Mouse (Mus musculus): ENCODE data around the gene Ccser1. TPM values are rescaled to one million over a fixed set of nuclear protein-coding genes. Genes with fewer than 3 reads are reported as not detected.
A peak's percentile ranks its signal among the peaks of the same experiment; 100 is the strongest.

Ccser1 gene
- polyA plus RNA-seq, 1 experiment from 2014 or later, result 6.6 TPM

- H3K27ac ChIP-seq (ENCODE audit: low read depth, low read length), result no peak overlapping the region
- no peaks in the 10 kb centered on the region for H3K36me3 ChIP-seq (ENCODE audit: control insufficient read depth, insufficient read depth)
- no peak overlapping the region for H3K4me3 ChIP-seq (ENCODE audit: low read depth, low read length)
- ATAC-seq, result no peak
- H3K27me3 ChIP-seq (replicated peaks; ENCODE audit: control insufficient read depth, insufficient read depth, low read length), result no peaks in the 10 kb centered on the region
- no peak overlapping the region for H3K9ac ChIP-seq (ENCODE audit: low read depth, low read length)
- no peak overlapping the region for H3K4me2 ChIP-seq (replicated peaks; ENCODE audit: low read depth)
- no peaks in the 10 kb centered on the region for H3K9me3 ChIP-seq (ENCODE audit: control insufficient read depth)
- no peaks in the 10 kb centered on the region for H3K4me1 ChIP-seq (replicated peaks; ENCODE audit: control insufficient read depth, insufficient read depth, low read length)
- TF ChIP-seq CTCF (IDR thresholded peaks at IDR 0.05; ENCODE audit: low read depth), result no peak
Observed at GRCm38 (mm10) chr6:61155718-61156117, 24.4 kb upstream of the Ccser1 start.

GRCm38 (mm10) chr6:61162117-61162516, 18.0 kb upstream of the Ccser1 start:
- no peak overlapping the region for H3K4me2 ChIP-seq (replicated peaks; ENCODE audit: low read depth)
- no peaks in the 10 kb centered on the region for H3K4me1 ChIP-seq (replicated peaks; ENCODE audit: control insufficient read depth, insufficient read depth, low read length)
- no peaks in the 10 kb centered on the region for H3K27me3 ChIP-seq (replicated peaks; ENCODE audit: control insufficient read depth, insufficient read depth, low read length)
- no peak for TF ChIP-seq CTCF (IDR thresholded peaks at IDR 0.05; ENCODE audit: low read depth)
- H3K9me3 ChIP-seq (ENCODE audit: control insufficient read depth), result no peaks in the 10 kb centered on the region
- H3K36me3 ChIP-seq (ENCODE audit: control insufficient read depth, insufficient read depth), result no peaks in the 10 kb centered on the region
- H3K9ac ChIP-seq (ENCODE audit: low read depth, low read length), result no peak overlapping the region
- H3K27ac ChIP-seq (ENCODE audit: low read depth, low read length), result no peak overlapping the region
- no peak overlapping the region for H3K4me3 ChIP-seq (ENCODE audit: low read depth, low read length)
- ATAC-seq, result no peak

GRCm38 (mm10) chr6:61166891-61167290, 13.2 kb upstream of the Ccser1 start:
- Histone ChIP-seq H3K4me3 (ENCODE audit: low read depth, low read length) (no peak overlapping the region), H3K9ac (ENCODE audit: low read depth, low read length) (no peak overlapping the region), H3K4me1 (replicated peaks; ENCODE audit: control insufficient read depth, insufficient read depth, low read length) (no peaks in the 10 kb centered on the region), H3K27me3 (replicated peaks; ENCODE audit: control insufficient read depth, insufficient read depth, low read length) (no peaks in the 10 kb centered on the region), H3K36me3 (ENCODE audit: control insufficient read depth, insufficient read depth) (no peaks in the 10 kb centered on the region), H3K9me3 (ENCODE audit: control insufficient read depth) (no peaks in the 10 kb centered on the region), H3K27ac (ENCODE audit: low read depth, low read length) (no peak overlapping the region), H3K4me2 (replicated peaks; ENCODE audit: low read depth) (no peak overlapping the region)
- no peak for ATAC-seq
- TF ChIP-seq CTCF (IDR thresholded peaks at IDR 0.05; ENCODE audit: low read depth), result no peak
- 87% methylated on average over 1 of the region's 1 CpGs for WGBS

GRCm38 (mm10) chr6:61176126-61176525, 4.0 kb upstream of the Ccser1 start:
- no peak for TF ChIP-seq CTCF (IDR thresholded peaks at IDR 0.05; ENCODE audit: low read depth)
- ATAC-seq, result no peak
- no peak overlapping the region for H3K4me2 ChIP-seq (replicated peaks; ENCODE audit: low read depth)
- no peak overlapping the region for H3K4me3 ChIP-seq (ENCODE audit: low read depth, low read length)
- H3K9ac ChIP-seq (ENCODE audit: low read depth, low read length), result no peak overlapping the region
- H3K27me3 ChIP-seq (replicated peaks; ENCODE audit: control insufficient read depth, insufficient read depth, low read length), result no peaks in the 10 kb centered on the region
- no peak overlapping the region for H3K27ac ChIP-seq (ENCODE audit: low read depth, low read length)
- 92% methylated on average over 1 of the region's 1 CpGs for WGBS
- no peaks in the 10 kb centered on the region for H3K36me3 ChIP-seq (ENCODE audit: control insufficient read depth, insufficient read depth)
- no peaks in the 10 kb centered on the region for H3K4me1 ChIP-seq (replicated peaks; ENCODE audit: control insufficient read depth, insufficient read depth, low read length)
- no peaks in the 10 kb centered on the region for H3K9me3 ChIP-seq (ENCODE audit: control insufficient read depth)

GRCm38 (mm10) chr6:61177476-61177875, 2.6 kb upstream of the Ccser1 start:
- H3K36me3 ChIP-seq (ENCODE audit: control insufficient read depth, insufficient read depth), result no peaks in the 10 kb centered on the region
- H3K9ac ChIP-seq (ENCODE audit: low read depth, low read length), result no peak overlapping the region
- no peaks in the 10 kb centered on the region for H3K4me1 ChIP-seq (replicated peaks; ENCODE audit: control insufficient read depth, insufficient read depth, low read length)
- no peak for TF ChIP-seq CTCF (IDR thresholded peaks at IDR 0.05; ENCODE audit: low read depth)
- ATAC-seq, result no peak
- WGBS, result 81% methylated on average over 7 of the region's 7 CpGs
- no peak overlapping the region for H3K27ac ChIP-seq (ENCODE audit: low read depth, low read length)
- no peaks in the 10 kb centered on the region for H3K27me3 ChIP-seq (replicated peaks; ENCODE audit: control insufficient read depth, insufficient read depth, low read length)
- H3K4me2 ChIP-seq (replicated peaks; ENCODE audit: low read depth), result no peak overlapping the region
- no peak overlapping the region for H3K4me3 ChIP-seq (ENCODE audit: low read depth, low read length)
- no peaks in the 10 kb centered on the region for H3K9me3 ChIP-seq (ENCODE audit: control insufficient read depth)

GRCm38 (mm10) chr6:61179641-61179948, 529 bp upstream of the Ccser1 start:
- ATAC-seq, result no peak; the same call in 1 of the 2 replicates
- no peaks in the 10 kb centered on the region for H3K27me3 ChIP-seq (replicated peaks; ENCODE audit: control insufficient read depth, insufficient read depth, low read length)
- no peaks in the 10 kb centered on the region for H3K9me3 ChIP-seq (ENCODE audit: control insufficient read depth)
- peak overlapping the region; percentile 73; the same call in 1 of the 2 replicates for H3K9ac ChIP-seq (ENCODE audit: low read depth, low read length)
- WGBS, result 7% methylated on average over 5 of the region's 5 CpGs
- no peaks in the 10 kb centered on the region for H3K4me1 ChIP-seq (replicated peaks; ENCODE audit: control insufficient read depth, insufficient read depth, low read length)
- H3K27ac ChIP-seq (ENCODE audit: low read depth, low read length), result peak overlapping the region; percentile 82
- H3K4me3 ChIP-seq (ENCODE audit: low read depth, low read length), result peak overlapping the region; percentile 84
- peak overlapping the region; percentile 91 for H3K4me2 ChIP-seq (replicated peaks; ENCODE audit: low read depth)
- no peak for TF ChIP-seq CTCF (IDR thresholded peaks at IDR 0.05; ENCODE audit: low read depth)
- no peaks in the 10 kb centered on the region for H3K36me3 ChIP-seq (ENCODE audit: control insufficient read depth, insufficient read depth)

- under 1% methylated on average over 41 of the region's 42 CpGs for WGBS
- ATAC-seq, result peak; percentile 42
- H3K4me3 ChIP-seq (ENCODE audit: low read depth, low read length), result peak overlapping the region; percentile 84
Observed at GRCm38 (mm10) chr6:61180756-61181191, 650 bp downstream of the Ccser1 start.

More at GRCm38 (mm10) chr6:61180756-61181191, 650 bp downstream of the Ccser1 start:
- peak overlapping the region; percentile 91 for H3K4me2 ChIP-seq (replicated peaks; ENCODE audit: low read depth)
- peak overlapping the region; percentile 73 for H3K9ac ChIP-seq (ENCODE audit: low read depth, low read length)
- no peaks in the 10 kb centered on the region for H3K27me3 ChIP-seq (replicated peaks; ENCODE audit: control insufficient read depth, insufficient read depth, low read length)
- TF ChIP-seq CTCF (IDR thresholded peaks at IDR 0.05; ENCODE audit: low read depth), result no peak
- H3K9me3 ChIP-seq (ENCODE audit: control insufficient read depth), result no peaks in the 10 kb centered on the region
- H3K4me1 ChIP-seq (replicated peaks; ENCODE audit: control insufficient read depth, insufficient read depth, low read length), result no peaks in the 10 kb centered on the region
- H3K27ac ChIP-seq (ENCODE audit: low read depth, low read length), result peak overlapping the region; percentile 82
- H3K36me3 ChIP-seq (ENCODE audit: control insufficient read depth, insufficient read depth), result no peaks in the 10 kb centered on the region

Data from intestine, postnatal 0 days (tissue).